Mouse (Mus musculus) hindbrain, embryonic 14.5 days (tissue): ENCODE results near the gene Hmgcll1. TPM values are rescaled to one million over a fixed set of nuclear protein-coding genes. Genes with fewer than 3 reads are reported as not detected.

ENCODE experiments used
- ATAC-seq: fragments of 200-750 bp; cut with Nextera tagmentation; 2 replicates; pipeline ENCODE4 v1.8.0; 2017; ENCODE audit warnings: moderate number of reproducible peaks, mild to moderate bottlenecking, moderate TSS enrichment, moderate library complexity; ENCODE audit not compliant: low FRiP score
- DNase-seq: peaks from one replicate; pipeline ENCODE4 v3.0.0-alpha.2; 2015; ENCODE audit warnings: low spot score
- H3K27ac ChIP-seq: fragments of 300-500 bp; sonication (generic); 2 replicates; pipeline ENCODE4 v1.5.1; 2014; ENCODE audit warnings: mild to moderate bottlenecking, moderate library complexity
- H3K27me3 ChIP-seq: fragments of 300-500 bp; sonication (generic); 2 replicates; pipeline ENCODE4 v1.6.1; 2014; ENCODE audit warnings: mild to moderate bottlenecking, low read length, mixed read lengths; ENCODE audit not compliant: control insufficient read depth, insufficient read depth
- H3K36me3 ChIP-seq: fragments of 300-500 bp; sonication (generic); replicated peaks from 2 replicates; pipeline ENCODE4 v1.6.1; 2014; ENCODE audit not compliant: control insufficient read depth, insufficient read depth
- H3K4me1 ChIP-seq: fragments of 300-500 bp; sonication (generic); replicated peaks from 2 replicates; pipeline ENCODE4 v1.6.1; 2014; ENCODE audit warnings: antibody characterized with exemption, low read length, mixed read lengths; ENCODE audit not compliant: control insufficient read depth, insufficient read depth
- H3K4me2 ChIP-seq: fragments of 300-500 bp; sonication (generic); replicated peaks from 2 replicates; pipeline ENCODE4 v1.6.1; 2014; ENCODE audit warnings: mild to moderate bottlenecking, moderate library complexity
- H3K4me3 ChIP-seq: fragments of 300-500 bp; sonication (generic); replicated peaks from 2 replicates; pipeline ENCODE4 v1.5.1; 2014; ENCODE audit warnings: mild to moderate bottlenecking, low read length
- H3K9ac ChIP-seq: fragments of 300-500 bp; sonication (generic); 2 replicates; pipeline ENCODE4 v1.6.1; 2014
- H3K9me3 ChIP-seq: fragments of 300-500 bp; sonication (generic); 2 replicates; pipeline ENCODE4 v1.6.1; 2016; ENCODE audit warnings: low read length; ENCODE audit not compliant: control insufficient read depth
- WGBS: fragments of 180-500 bp; shearing (Covaris S2); extraction: QIAGEN DNeasy Blood & Tissue Kit; methylation state at CpG from one replicate; pipeline ENCODE4 v1.1.7; 2014; 5-methylcytosine and 5-hydroxymethylcytosine counted together
- polyA plus RNA-seq: library from polyadenylated mRNA; unstranded; fragments of >200 nt; fragmentation: Nextera tagmentation; extraction: Ambion mirVana; gene quantifications from 2 replicates; pipeline ENCODE4 v1.2.1, GENCODE M21; 2014

The Hmgcll1 gene
- polyA plus RNA-seq, 1 experiment from 2014 or later: 26.4 TPM

- no peak for DNase-seq
- Histone ChIP-seq H3K9ac (no peak overlapping the region), H3K4me3 (no peak overlapping the region), H3K9me3 (no peaks in the 10 kb centered on the region), H3K4me2 (no peak overlapping the region), H3K27ac (no peak overlapping the region), H3K4me1 (no peaks in the 10 kb centered on the region), H3K36me3 (no peaks in the 10 kb centered on the region), H3K27me3 (no peaks in the 10 kb centered on the region)
- ATAC-seq: no peak
- WGBS: 67% methylated on average over 6 of the region's 6 CpGs
Observed at GRCm38 (mm10) chr9:76007342-76007970, 7.2 kb upstream of the Hmgcll1 start.

DNA sequence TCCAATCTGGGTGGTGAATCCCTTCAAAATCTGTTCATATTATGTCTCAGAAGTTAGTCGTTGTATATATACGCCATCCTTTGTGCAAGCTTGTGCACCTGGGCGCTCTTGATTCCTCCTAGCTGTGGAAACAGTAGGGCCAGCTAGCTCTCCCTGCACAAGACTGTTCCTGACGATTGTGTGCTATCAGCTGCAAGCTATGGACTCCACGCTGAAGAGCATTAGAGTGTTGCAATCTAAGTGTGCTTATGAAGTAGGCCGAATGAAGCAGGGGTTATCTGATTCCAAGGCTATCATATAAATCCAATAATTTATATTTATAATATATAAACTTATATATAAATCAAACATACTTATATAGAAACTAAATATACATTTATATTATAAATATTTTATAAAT lies 866 bp upstream of the Hmgcll1 start:
- 85% methylated on average over 6 of the region's 6 CpGs for WGBS
- Histone ChIP-seq H3K27me3 (no peaks in the 10 kb centered on the region), H3K27ac (no peak overlapping the region), H3K36me3 (no peaks in the 10 kb centered on the region), H3K4me2 (no peak overlapping the region), H3K9ac (no peak overlapping the region), H3K9me3 (no peaks in the 10 kb centered on the region), H3K4me1 (peaks cover 11% of the 10 kb centered on the region), H3K4me3 (no peak overlapping the region)
- DNase-seq: no peak
- ATAC-seq: no peak

GRCm38 (mm10) chr9:76015971-76016370 lies 1.3 kb downstream of the Hmgcll1 start:
- ATAC-seq (no peak), DNase-seq (no peak)
- H3K27me3 ChIP-seq: no peaks in the 10 kb centered on the region
- H3K9ac ChIP-seq: no peak overlapping the region
- 85% methylated on average over 5 of the region's 5 CpGs for WGBS
- no peaks in the 10 kb centered on the region for H3K36me3 ChIP-seq
- H3K4me3 ChIP-seq: no peak overlapping the region; the same call in 1 of the 2 replicates
- peaks cover 11% of the 10 kb centered on the region for H3K4me1 ChIP-seq
- peak overlapping the region; percentile 93; the same call in 1 of the 2 replicates for H3K27ac ChIP-seq
- peak overlapping the region; percentile 78 for H3K4me2 ChIP-seq
- no peaks in the 10 kb centered on the region for H3K9me3 ChIP-seq

- peak overlapping the region; percentile 78 for H3K4me2 ChIP-seq
- WGBS: 94% methylated on average over 10 of the region's 10 CpGs
- ATAC-seq: no peak
Observed at GRCm38 (mm10) chr9:76016506-76016905, 1.9 kb downstream of the Hmgcll1 start.

GRCm38 (mm10) chr9:76023551-76023973 lies 8.9 kb downstream of the Hmgcll1 start:
- Histone ChIP-seq H3K36me3 (no peaks in the 10 kb centered on the region), H3K4me2 (no peak overlapping the region), H3K9ac (no peak overlapping the region), H3K27me3 (no peaks in the 10 kb centered on the region), H3K4me3 (no peak overlapping the region), H3K9me3 (no peaks in the 10 kb centered on the region), H3K27ac (no peak overlapping the region), H3K4me1 (no peaks in the 10 kb centered on the region)
- 49% methylated on average over 5 of the region's 5 CpGs for WGBS
- ATAC-seq (no peak), DNase-seq (no peak)

More at GRCm38 (mm10) chr9:76016506-76016905, 1.9 kb downstream of the Hmgcll1 start:
- no peak overlapping the region for H3K9ac ChIP-seq
- no peak for DNase-seq
- no peaks in the 10 kb centered on the region for H3K36me3 ChIP-seq
- no peak overlapping the region for H3K27ac ChIP-seq
- H3K4me3 ChIP-seq: no peak overlapping the region
- H3K9me3 ChIP-seq: no peaks in the 10 kb centered on the region
- H3K27me3 ChIP-seq: no peaks in the 10 kb centered on the region
- H3K4me1 ChIP-seq: peaks cover 11% of the 10 kb centered on the region

DNA sequence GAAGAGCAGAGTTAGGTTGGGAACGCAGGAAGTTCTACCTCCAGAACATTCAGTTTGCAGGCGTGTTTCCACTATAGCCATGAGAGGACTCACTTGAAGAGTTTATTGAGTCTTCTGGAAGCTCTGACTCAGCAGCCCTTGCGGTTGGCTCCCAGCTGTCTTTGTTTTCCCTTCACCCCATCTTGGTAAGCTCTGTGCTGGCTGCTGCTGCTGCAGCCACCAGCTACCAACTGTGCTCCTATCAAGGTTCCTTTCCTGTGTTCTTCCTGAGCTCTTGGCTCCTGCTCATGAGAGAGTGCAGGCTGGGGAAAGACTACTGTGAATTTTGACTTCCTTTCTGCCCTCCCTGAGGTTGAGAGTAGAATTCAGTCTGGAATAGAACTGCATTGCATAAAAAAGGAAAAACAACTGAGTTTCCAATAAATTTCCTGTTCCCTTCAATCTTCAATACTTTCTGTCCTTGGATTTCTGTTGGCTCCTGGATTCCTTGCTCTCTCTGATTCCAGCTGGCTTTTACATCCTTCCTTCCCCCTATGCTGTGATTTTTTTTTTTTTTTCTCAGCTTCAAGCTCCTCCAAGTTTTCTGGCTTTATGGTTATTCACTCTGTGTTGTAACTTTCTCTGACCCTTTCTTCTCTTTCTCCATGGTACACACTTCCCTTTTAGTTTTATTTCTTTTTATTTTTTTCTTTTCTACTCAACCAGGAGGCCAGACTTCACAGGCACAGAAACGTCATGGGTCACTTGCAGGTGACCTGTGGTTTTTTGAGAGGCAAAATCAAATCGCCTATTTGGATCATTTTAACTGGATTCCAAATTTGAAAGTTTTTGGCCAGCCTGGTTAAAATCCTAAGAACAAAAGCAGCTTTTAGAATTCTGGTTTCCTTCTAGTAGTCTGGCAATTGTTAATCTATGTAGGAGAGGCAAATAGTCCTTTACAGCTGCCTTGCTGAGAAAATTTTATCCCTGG lies 9.9 kb downstream of the Hmgcll1 start:
- no peak for DNase-seq
- Histone ChIP-seq H3K9ac (no peak overlapping the region), H3K27ac (no peak overlapping the region)

GRCm38 (mm10) chr9:76029471-76030199 lies 15.0 kb downstream of the Hmgcll1 start:
- 86% methylated on average over 16 of the region's 16 CpGs for WGBS
- no peaks in the 10 kb centered on the region for H3K4me1 ChIP-seq
- no peak overlapping the region for H3K4me3 ChIP-seq
- DNase-seq (no peak), ATAC-seq (no peak)
- no peak overlapping the region for H3K4me2 ChIP-seq
- no peaks in the 10 kb centered on the region for H3K36me3 ChIP-seq
- no peaks in the 10 kb centered on the region for H3K9me3 ChIP-seq
- no peaks in the 10 kb centered on the region for H3K27me3 ChIP-seq
- no peak overlapping the region for H3K9ac ChIP-seq
- H3K27ac ChIP-seq: no peak overlapping the region

More for the DNA sequence above, 9.9 kb downstream of the Hmgcll1 start:
- Histone ChIP-seq H3K4me1 (no peaks in the 10 kb centered on the region), H3K4me3 (no peak overlapping the region), H3K36me3 (no peaks in the 10 kb centered on the region), H3K27me3 (no peaks in the 10 kb centered on the region), H3K4me2 (no peak overlapping the region), H3K9me3 (no peaks in the 10 kb centered on the region)
- ATAC-seq: no peak
- 45% methylated on average over 5 of the region's 5 CpGs for WGBS

GRCm38 (mm10) chr9:76035058-76035457 lies 20.4 kb downstream of the Hmgcll1 start:
- Histone ChIP-seq H3K4me1 (0 out of 2 replicates have a peak, but pooled peaks cover 4% of the 10 kb centered on the region), H3K4me3 (no peak overlapping the region), H3K9ac (no peak overlapping the region), H3K4me2 (no peak overlapping the region), H3K36me3 (no peaks in the 10 kb centered on the region), H3K27ac (no peak overlapping the region), H3K27me3 (no peaks in the 10 kb centered on the region), H3K9me3 (no peaks in the 10 kb centered on the region)
- WGBS: 84% methylated on average over 7 of the region's 7 CpGs
- no peak for DNase-seq
- ATAC-seq: no peak
